Mouse (Mus musculus): ENCODE data around the gene Palm3. TPM values are rescaled to one million over a fixed set of nuclear protein-coding genes. Genes with fewer than 3 reads are reported as not detected.

The Palm3 gene
- polyA plus RNA-seq, 1 experiment from 2014 or later: 7.4 TPM

DNA sequence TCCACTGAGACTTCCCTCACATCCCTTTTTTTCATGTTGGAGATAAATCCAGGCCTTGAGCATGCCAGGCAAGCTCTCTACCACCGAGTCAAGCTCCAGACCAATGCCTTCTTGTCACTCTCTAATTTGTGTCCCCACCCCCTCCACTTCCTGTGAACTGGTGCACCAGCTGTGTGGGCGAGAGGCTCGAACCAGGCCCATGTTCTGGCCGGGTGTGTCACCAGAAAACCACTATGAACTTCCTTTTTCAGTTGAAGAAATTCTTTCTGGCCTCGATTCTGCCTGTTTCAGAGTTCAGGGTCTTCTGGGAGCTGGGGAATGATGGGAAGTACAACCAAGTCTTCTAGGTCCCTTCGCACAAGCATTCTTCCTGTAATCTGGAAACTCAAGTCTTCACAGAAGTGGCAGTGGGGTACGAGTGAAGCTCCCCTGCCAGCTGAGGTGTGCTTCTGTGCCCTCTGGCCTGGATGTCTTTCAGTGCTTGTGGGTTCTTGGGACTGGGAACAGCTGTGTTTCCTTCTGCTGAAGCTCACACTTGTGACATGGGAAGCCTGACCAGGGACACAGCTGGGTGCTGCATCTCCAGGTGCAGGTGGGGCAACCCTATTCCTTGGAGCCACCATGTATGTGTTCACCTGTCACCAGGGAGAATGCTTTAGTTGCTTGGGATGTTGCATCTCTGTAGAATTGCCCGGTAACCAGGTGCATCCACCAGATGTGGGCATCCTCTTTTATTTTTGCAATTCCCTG, 42.8 kb downstream of the Palm3 start:
- Histone ChIP-seq H3K36me3 (ENCODE audit: control insufficient read depth, insufficient read depth, low read length) (no peaks in the 10 kb centered on the region), H3K4me2 (replicated peaks; ENCODE audit: low read depth, low read length) (no peak overlapping the region), H3K4me1 (ENCODE audit: control insufficient read depth, insufficient read depth, low read length) (peaks cover 17% of the 10 kb centered on the region), H3K27ac (ENCODE audit: low read depth, low read length) (no peak overlapping the region), H3K9me3 (ENCODE audit: control insufficient read depth, low read length) (no peaks in the 10 kb centered on the region), H3K4me3 (ENCODE audit: low read length) (no peak overlapping the region), H3K9ac (ENCODE audit: low read depth, low read length) (no peak overlapping the region), H3K27me3 (ENCODE audit: control insufficient read depth, insufficient read depth, low read length) (no peaks in the 10 kb centered on the region)
- ATAC-seq (ENCODE audit: low FRiP score, low TSS enrichment): no peak
- 68% methylated on average over 8 of the region's 8 CpGs for WGBS

- Histone ChIP-seq H3K9me3 (ENCODE audit: control insufficient read depth, low read length) (no peaks in the 10 kb centered on the region), H3K27me3 (ENCODE audit: control insufficient read depth, insufficient read depth, low read length) (no peaks in the 10 kb centered on the region), H3K9ac (ENCODE audit: low read depth, low read length) (peak within 1 kb of the TSS; percentile 68), H3K36me3 (ENCODE audit: control insufficient read depth, insufficient read depth, low read length) (no peaks in the 10 kb centered on the region), H3K4me1 (ENCODE audit: control insufficient read depth, insufficient read depth, low read length) (peaks cover 26% of the 10 kb centered on the region), H3K4me3 (ENCODE audit: low read length) (peak within 1 kb of the TSS; percentile 92), H3K27ac (ENCODE audit: low read depth, low read length) (peak within 1 kb of the TSS; percentile 66), H3K4me2 (replicated peaks; ENCODE audit: low read depth, low read length) (peak within 1 kb of the TSS; percentile 70)
- WGBS: 91% methylated on average over 1 of the region's 1 CpGs
- no peak for ATAC-seq (ENCODE audit: low FRiP score, low TSS enrichment)
These were observed 43.8 kb downstream of the Palm3 start, which contains the start of gene Gm10643 for GRCm38 (mm10) chr8:84065037-84065436. Gene Gm10643 (minus strand): TSS chr8:84065137.

- no peaks in the 10 kb centered on the region for H3K27me3 ChIP-seq (ENCODE audit: control insufficient read depth, insufficient read depth, low read length)
- WGBS: 26% methylated on average over 5 of the region's 5 CpGs
- H3K4me1 ChIP-seq (ENCODE audit: control insufficient read depth, insufficient read depth, low read length): peaks cover 26% of the 10 kb centered on the region
- H3K4me3 ChIP-seq (ENCODE audit: low read length): peak overlapping the region; percentile 92
- ATAC-seq (ENCODE audit: low FRiP score, low TSS enrichment): no peak
- H3K27ac ChIP-seq (ENCODE audit: low read depth, low read length): 0 out of 2 replicates have a peak overlapping the region, but pooled peaks have one; percentile 66
- peak overlapping the region; percentile 70 for H3K4me2 ChIP-seq (replicated peaks; ENCODE audit: low read depth, low read length)
- peak overlapping the region; percentile 68 for H3K9ac ChIP-seq (ENCODE audit: low read depth, low read length)
- no peaks in the 10 kb centered on the region for H3K9me3 ChIP-seq (ENCODE audit: control insufficient read depth, low read length)
- no peaks in the 10 kb centered on the region for H3K36me3 ChIP-seq (ENCODE audit: control insufficient read depth, insufficient read depth, low read length)
These were observed 44.3 kb downstream of the Palm3 start for GRCm38 (mm10) chr8:84065457-84066072.

DNA sequence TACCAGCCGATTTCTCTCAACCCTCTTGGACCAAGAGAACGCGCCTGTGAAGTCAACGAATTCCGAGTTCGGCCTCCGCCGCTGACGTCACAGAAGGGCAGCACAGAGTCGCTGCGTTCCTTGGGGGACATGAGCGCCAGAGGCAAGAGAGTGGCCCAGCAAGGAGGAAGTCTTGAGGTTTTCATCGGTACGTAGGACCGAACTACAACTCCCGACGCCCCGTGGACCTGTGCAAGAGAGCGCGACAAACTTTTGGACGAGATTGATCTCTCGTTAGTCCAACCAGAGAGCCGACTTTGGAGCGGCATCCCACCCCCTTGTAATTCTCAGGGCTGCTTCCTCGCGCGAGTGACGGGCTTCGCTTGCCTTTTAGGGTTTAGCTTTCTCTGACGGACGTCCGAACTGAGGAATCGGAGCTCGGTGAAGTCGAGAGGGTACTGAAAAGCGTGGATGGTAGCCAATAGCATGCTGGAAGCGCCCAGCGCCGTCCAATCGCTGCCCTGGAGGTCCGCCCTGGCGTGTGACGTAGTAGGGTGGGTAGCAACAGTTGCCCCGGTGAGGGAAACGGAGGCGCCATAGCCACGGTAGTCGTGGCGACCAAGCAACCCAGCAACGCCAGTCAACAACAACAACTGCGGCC, 45.1 kb downstream of the Palm3 start, which contains the start of gene Rfx1:
Rfx1 (plus strand) TSS at position 544 of the 640 bp plus-strand sequence.
- Histone ChIP-seq H3K4me3 (ENCODE audit: low read length) (peak within 1 kb of the TSS; percentile 92), H3K27me3 (ENCODE audit: control insufficient read depth, insufficient read depth, low read length) (no peaks in the 10 kb centered on the region), H3K27ac (ENCODE audit: low read depth, low read length) (peak within 1 kb of the TSS; percentile 99), H3K4me2 (replicated peaks; ENCODE audit: low read depth, low read length) (peak within 1 kb of the TSS; percentile 70), H3K4me1 (ENCODE audit: control insufficient read depth, insufficient read depth, low read length) (peaks cover 26% of the 10 kb centered on the region), H3K36me3 (ENCODE audit: control insufficient read depth, insufficient read depth, low read length) (no peaks in the 10 kb centered on the region), H3K9me3 (ENCODE audit: control insufficient read depth, low read length) (no peaks in the 10 kb centered on the region), H3K9ac (ENCODE audit: low read depth, low read length) (peak within 1 kb of the TSS; percentile 92)
- ATAC-seq (ENCODE audit: low FRiP score, low TSS enrichment): peak; percentile 97
- WGBS: under 1% methylated on average over 51 of the region's 51 CpGs

DNA sequence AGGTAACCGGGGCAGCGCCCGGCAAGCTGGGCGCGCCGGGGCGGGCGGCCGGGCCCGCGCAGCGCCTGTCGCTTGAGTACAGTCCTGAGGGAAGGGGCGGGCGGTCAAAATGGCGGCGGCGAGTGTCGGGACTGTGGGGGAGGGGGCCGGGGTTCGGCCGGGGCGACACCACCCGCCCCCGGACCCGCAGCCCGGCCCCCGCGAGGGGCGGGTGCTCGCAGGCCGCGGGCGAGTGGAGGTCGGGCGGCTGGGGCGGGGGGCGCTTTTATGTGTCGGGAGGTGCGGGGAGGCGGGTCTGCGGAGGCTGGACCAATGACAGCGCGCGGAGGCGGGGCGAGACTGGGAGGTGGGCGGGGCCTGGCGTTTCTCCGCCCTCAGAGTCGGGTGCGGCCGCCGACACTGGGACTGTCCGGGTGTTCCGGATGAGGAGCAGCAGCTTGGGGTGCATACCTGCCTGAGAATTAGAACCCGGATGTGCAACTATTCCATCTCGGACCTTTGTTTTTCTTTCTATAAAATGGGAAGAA, 45.8 kb downstream of the Palm3 start:
- ATAC-seq (ENCODE audit: low FRiP score, low TSS enrichment): peak; percentile 75
- H3K27me3 ChIP-seq (ENCODE audit: control insufficient read depth, insufficient read depth, low read length): no peaks in the 10 kb centered on the region
- H3K4me3 ChIP-seq (ENCODE audit: low read length): peak overlapping the region; percentile 92
- peak overlapping the region; percentile 99 for H3K27ac ChIP-seq (ENCODE audit: low read depth, low read length)
- H3K4me1 ChIP-seq (ENCODE audit: control insufficient read depth, insufficient read depth, low read length): peaks cover 26% of the 10 kb centered on the region
- peak overlapping the region; percentile 92 for H3K9ac ChIP-seq (ENCODE audit: low read depth, low read length)
- no peaks in the 10 kb centered on the region for H3K36me3 ChIP-seq (ENCODE audit: control insufficient read depth, insufficient read depth, low read length)
- under 1% methylated on average over 53 of the region's 58 CpGs for WGBS
- peak overlapping the region; percentile 52 for H3K4me2 ChIP-seq (replicated peaks; ENCODE audit: low read depth, low read length)
- H3K9me3 ChIP-seq (ENCODE audit: control insufficient read depth, low read length): no peaks in the 10 kb centered on the region

DNA sequence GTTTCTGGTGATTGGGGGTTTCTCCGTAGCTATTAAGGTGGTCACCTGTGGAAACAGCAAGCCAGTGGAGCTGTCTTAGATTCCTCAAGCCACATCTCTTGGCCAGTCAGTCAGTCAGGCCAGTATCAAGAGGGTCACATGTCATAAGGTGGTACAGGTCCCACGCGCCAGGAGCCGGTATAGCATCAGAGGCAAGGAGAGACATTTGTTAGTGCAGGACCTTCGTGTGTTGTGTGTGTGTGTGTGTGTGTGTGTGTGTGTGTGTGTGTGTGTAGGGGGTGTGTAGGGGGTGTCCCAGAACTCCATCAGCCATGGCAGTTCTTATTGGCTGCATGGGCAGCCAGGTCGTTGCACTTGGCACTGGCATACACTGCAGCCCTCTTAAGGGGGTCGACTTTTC, 46.6 kb downstream of the Palm3 start:
- Histone ChIP-seq H3K4me2 (replicated peaks; ENCODE audit: low read depth, low read length) (peak overlapping the region; percentile 52), H3K27me3 (ENCODE audit: control insufficient read depth, insufficient read depth, low read length) (no peaks in the 10 kb centered on the region), H3K9me3 (ENCODE audit: control insufficient read depth, low read length) (no peaks in the 10 kb centered on the region), H3K9ac (ENCODE audit: low read depth, low read length) (peak overlapping the region; percentile 92; the same call in 1 of the 2 replicates), H3K4me1 (ENCODE audit: control insufficient read depth, insufficient read depth, low read length) (peaks cover 27% of the 10 kb centered on the region), H3K27ac (ENCODE audit: low read depth, low read length) (no peak overlapping the region), H3K36me3 (ENCODE audit: control insufficient read depth, insufficient read depth, low read length) (no peaks in the 10 kb centered on the region), H3K4me3 (ENCODE audit: low read length) (peak overlapping the region; percentile 92)
- WGBS: 77% methylated on average over 7 of the region's 7 CpGs
- no peak for ATAC-seq (ENCODE audit: low FRiP score, low TSS enrichment)

DNA sequence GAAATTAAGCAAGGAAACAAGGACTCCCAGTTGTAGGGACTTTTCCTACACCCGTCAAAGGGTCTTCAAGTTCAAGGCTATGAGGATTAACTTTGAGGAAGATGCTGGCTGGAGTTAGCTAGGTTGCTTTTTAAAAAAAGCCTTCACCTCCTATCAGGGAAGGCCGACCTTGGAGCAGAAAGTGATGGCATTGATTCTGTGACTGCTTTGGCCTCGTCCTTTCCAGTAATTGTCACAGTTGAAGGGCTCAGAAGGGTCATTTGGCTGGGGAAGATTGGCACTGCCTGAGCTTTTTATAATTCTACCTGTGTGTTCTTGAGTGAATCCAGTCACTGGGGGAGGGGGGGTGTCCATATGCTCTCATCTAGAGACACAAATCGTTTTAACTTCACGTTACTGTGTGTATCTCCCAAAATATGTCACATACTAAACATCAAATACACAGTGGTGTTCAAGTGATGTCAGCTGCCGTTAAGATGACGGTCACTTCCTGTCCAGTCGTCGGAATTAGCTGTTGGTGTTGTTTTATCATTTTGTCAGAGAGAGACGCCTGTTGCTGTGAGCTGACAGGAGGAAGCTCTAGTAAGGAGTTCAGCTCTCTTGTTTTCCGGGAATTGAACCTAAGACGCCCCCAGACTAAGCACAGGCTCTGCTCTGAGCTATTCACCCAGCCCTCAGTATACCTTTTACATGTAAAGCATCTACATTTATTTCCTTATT, 47.2 kb downstream of the Palm3 start:
- Histone ChIP-seq H3K4me3 (ENCODE audit: low read length) (no peak overlapping the region), H3K27ac (ENCODE audit: low read depth, low read length) (no peak overlapping the region), H3K9ac (ENCODE audit: low read depth, low read length) (no peak overlapping the region), H3K9me3 (ENCODE audit: control insufficient read depth, low read length) (no peaks in the 10 kb centered on the region), H3K27me3 (ENCODE audit: control insufficient read depth, insufficient read depth, low read length) (no peaks in the 10 kb centered on the region), H3K36me3 (ENCODE audit: control insufficient read depth, insufficient read depth, low read length) (no peaks in the 10 kb centered on the region), H3K4me1 (ENCODE audit: control insufficient read depth, insufficient read depth, low read length) (peaks cover 32% of the 10 kb centered on the region), H3K4me2 (replicated peaks; ENCODE audit: low read depth, low read length) (0 out of 2 replicates have a peak overlapping the region, but pooled peaks have one; percentile 8)
- ATAC-seq (ENCODE audit: low FRiP score, low TSS enrichment): no peak
- 43% methylated on average over 12 of the region's 12 CpGs for WGBS

DNA sequence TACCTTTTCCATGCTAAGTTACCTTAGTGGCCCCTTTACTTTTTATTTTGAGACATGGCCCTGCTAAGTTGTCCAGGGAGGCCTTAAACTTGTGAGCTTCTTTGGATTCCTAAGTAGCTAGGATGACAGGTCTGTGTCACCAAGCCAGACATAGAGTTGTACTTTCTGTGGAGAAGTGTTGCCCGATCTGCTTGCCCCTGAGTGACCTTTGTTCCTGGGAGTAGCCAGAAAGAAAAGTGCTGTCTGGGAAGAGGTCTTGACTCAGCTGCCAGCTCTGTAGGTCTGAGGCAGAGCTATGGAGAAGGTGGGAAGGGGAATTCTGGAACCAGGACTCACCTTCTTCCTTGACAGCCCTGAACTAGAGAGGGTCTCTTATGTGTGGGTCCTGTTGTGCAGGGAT, 47.9 kb downstream of the Palm3 start:
- no peak overlapping the region for H3K4me3 ChIP-seq (ENCODE audit: low read length)
- H3K27me3 ChIP-seq (ENCODE audit: control insufficient read depth, insufficient read depth, low read length): no peaks in the 10 kb centered on the region
- H3K27ac ChIP-seq (ENCODE audit: low read depth, low read length): no peak overlapping the region
- no peak overlapping the region for H3K4me2 ChIP-seq (replicated peaks; ENCODE audit: low read depth, low read length)
- 13% methylated on average over 1 of the region's 1 CpGs for WGBS
- no peak for ATAC-seq (ENCODE audit: low FRiP score, low TSS enrichment)
- peaks cover 36% of the 10 kb centered on the region for H3K4me1 ChIP-seq (ENCODE audit: control insufficient read depth, insufficient read depth, low read length)
- no peaks in the 10 kb centered on the region for H3K36me3 ChIP-seq (ENCODE audit: control insufficient read depth, insufficient read depth, low read length)
- H3K9ac ChIP-seq (ENCODE audit: low read depth, low read length): no peak overlapping the region; the same call in 1 of the 2 replicates
- H3K9me3 ChIP-seq (ENCODE audit: control insufficient read depth, low read length): no peaks in the 10 kb centered on the region

Measured in kidney, embryonic 14.5 days (tissue).